Mouse (Mus musculus) testis, postnatal 10 days (tissue): ENCODE results near the gene Rnf123.

Experiments used
- DNase-seq: peaks from one replicate; pipeline ENCODE4 v3.0.0; 2021; ENCODE audit warnings: low spot score

Gene Rnf123

GRCm38 (mm10) chr9:108104766-108105548 is 21.8 kb upstream of the Rnf123 start:
- DNase-seq, result no peak

- DNase-seq, result no peak
Observed at GRCm38 (mm10) chr9:108099619-108100018, 16.5 kb upstream of the Rnf123 start.

- DNase-seq, result no peak
Observed at GRCm38 (mm10) chr9:108095949-108096712, 13.0 kb upstream of the Rnf123 start.

GRCm38 (mm10) chr9:108095518-108095917 is 12.4 kb upstream of the Rnf123 start:
- DNase-seq, result peak; percentile 79

GRCm38 (mm10) chr9:108094998-108095411 is 11.9 kb upstream of the Rnf123 start:
- no peak for DNase-seq

GRCm38 (mm10) chr9:108094184-108094941 is 11.2 kb upstream of the Rnf123 start, which contains the start of gene Apeh:
Gene Apeh (minus strand): TSS chr9:108094606.
- DNase-seq, result peak; percentile 98

- peak; percentile 54 for DNase-seq
Observed at GRCm38 (mm10) chr9:108093586-108093985, 10.4 kb upstream of the Rnf123 start.

- DNase-seq, result no peak
Observed at GRCm38 (mm10) chr9:108090611-108091120, 7.5 kb upstream of the Rnf123 start.

GRCm38 (mm10) chr9:108085261-108085660 is 2.1 kb upstream of the Rnf123 start:
- DNase-seq, result no peak

GRCm38 (mm10) chr9:108083561-108083960 is 415 bp upstream of the Rnf123 start:
- DNase-seq, result no peak

- DNase-seq, result no peak
Observed at GRCm38 (mm10) chr9:108082549-108082948, 597 bp downstream of the Rnf123 start.

GRCm38 (mm10) chr9:108080168-108080567 is 3.0 kb downstream of the Rnf123 start, which contains the start of gene Mst1:
Gene Mst1 (plus strand): TSS chr9:108080436.
- no peak for DNase-seq

- no peak for DNase-seq
Observed at GRCm38 (mm10) chr9:108073141-108073930, 9.8 kb downstream of the Rnf123 start.

- no peak for DNase-seq
Observed at GRCm38 (mm10) chr9:108072481-108072924, 10.6 kb downstream of the Rnf123 start.

- DNase-seq, result no peak
Observed at GRCm38 (mm10) chr9:108071801-108072200, 11.3 kb downstream of the Rnf123 start.

- no peak for DNase-seq
Observed at GRCm38 (mm10) chr9:108069529-108069928, 13.6 kb downstream of the Rnf123 start.

GRCm38 (mm10) chr9:108069007-108069406 is 14.1 kb downstream of the Rnf123 start:
- DNase-seq, result no peak

- peak; percentile 90 for DNase-seq
Observed at GRCm38 (mm10) chr9:108067900-108068299, 15.2 kb downstream of the Rnf123 start.

GRCm38 (mm10) chr9:108067199-108067598 is 15.9 kb downstream of the Rnf123 start:
- DNase-seq, result no peak

- DNase-seq, result peak; percentile 75
Observed at GRCm38 (mm10) chr9:108065491-108066011, 17.6 kb downstream of the Rnf123 start.

GRCm38 (mm10) chr9:108063361-108063760 is 19.8 kb downstream of the Rnf123 start:
- no peak for DNase-seq
